Mouse (Mus musculus) central nervous system, embryonic 11.5 days (tissue): ENCODE measurements around the gene Usp37. TPM values are rescaled to one million over a fixed set of nuclear protein-coding genes. Genes with fewer than 3 reads are reported as not detected.

Experiments
- polyA plus RNA-seq: library from polyadenylated mRNA; depleted of rRNA; stranded (reverse); fragments of >200 nt; gene quantifications from 2 replicates; pipeline ENCODE4 v1.2.3, GENCODE M21; 2012; rRNA removed

Gene Usp37
- 15.2 and 20.2 TPM in 2 replicates for polyA plus RNA-seq

DNA sequence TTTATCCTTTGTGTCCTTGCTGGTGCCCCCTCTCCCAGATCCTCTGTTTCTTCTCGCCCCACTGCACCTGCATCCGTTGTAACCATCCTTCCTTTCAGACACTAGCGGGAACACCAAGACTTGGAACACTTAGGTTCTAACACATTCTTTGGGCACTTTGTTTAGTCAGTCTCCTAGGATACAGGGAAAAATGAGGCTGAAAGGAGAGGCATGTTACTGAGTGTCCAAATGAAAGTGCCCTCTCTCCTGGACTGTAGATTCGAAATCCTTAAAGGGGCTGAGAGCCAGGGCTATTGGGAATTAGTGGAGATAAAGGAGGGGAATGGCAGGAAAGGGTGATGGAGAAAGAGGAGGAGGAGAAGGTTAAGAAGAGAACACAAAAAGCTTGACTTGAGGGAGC lies at the start of gene Usp37:
Gene Usp37 (minus strand): TSS at position 101 of the 400 bp plus-strand sequence.

DNA sequence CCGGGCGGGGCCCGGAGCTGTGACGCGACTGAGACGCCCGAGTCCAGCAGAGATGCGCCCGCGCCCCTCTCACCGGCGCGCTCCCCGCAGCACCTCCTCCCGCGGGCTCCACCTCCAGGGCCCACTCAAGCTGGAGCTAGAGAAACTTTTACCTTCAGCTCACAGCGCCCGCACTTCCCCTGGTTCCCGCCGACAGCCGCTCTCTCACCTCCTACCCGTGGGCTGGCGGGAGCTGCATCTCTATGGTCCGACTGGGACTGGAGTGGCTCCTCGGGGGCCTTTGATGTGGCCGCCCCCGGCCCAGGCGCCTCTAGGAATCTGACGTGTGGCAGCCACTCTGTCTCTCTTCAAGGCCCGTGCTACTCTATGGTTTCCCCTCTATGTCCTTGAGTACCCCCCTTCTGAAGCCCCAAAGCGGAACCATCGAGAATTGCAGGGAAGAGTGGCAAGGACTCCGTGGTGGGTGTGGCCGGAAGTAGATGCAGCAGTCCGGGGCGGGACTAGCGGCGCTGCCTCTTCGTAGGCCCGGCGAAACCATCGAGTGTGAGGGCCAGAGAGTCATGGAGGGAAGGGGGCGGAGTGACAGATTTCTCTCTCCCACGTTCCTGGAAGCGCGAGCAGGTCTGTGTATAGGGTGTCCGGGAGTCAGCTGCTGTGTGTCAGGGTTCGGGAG lies 43.8 kb upstream of the Usp37 start, which contains the start of the genes Zfp142 and Bcs1l:
Gene Zfp142 (minus strand): TSS at position 474 of the 673 bp plus-strand sequence.
Gene Bcs1l (plus strand): TSS at position 517 of the 673 bp plus-strand sequence.

DNA sequence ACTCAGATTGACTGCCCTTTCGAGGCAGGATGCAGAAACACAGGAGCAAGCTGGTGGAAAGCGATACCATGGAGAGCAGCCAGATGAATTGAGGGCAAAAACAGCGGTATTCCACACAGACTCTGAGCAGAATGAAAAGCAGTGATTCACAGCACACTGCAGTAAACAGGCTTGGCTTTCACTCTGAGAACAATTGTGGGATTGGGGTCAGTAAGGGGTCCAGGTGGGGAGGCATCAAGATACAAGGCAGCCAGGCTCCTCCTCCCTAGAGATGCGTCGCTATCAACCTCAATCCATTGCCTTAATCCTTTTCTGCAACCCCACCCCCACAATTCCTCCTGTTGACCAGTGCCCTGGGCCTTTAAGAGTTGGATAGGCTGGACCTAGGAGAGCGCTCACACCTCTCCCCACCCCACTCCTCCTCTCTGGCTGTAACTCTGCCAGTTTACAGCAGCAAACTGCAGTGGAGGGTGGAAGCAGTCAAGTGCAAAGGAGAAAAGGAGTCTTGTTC lies 1.6 kb downstream of the Usp37 start, which contains the start of gene Plcd4:
Gene Plcd4 (plus strand): TSS at position 438 of the 511 bp plus-strand sequence.

DNA sequence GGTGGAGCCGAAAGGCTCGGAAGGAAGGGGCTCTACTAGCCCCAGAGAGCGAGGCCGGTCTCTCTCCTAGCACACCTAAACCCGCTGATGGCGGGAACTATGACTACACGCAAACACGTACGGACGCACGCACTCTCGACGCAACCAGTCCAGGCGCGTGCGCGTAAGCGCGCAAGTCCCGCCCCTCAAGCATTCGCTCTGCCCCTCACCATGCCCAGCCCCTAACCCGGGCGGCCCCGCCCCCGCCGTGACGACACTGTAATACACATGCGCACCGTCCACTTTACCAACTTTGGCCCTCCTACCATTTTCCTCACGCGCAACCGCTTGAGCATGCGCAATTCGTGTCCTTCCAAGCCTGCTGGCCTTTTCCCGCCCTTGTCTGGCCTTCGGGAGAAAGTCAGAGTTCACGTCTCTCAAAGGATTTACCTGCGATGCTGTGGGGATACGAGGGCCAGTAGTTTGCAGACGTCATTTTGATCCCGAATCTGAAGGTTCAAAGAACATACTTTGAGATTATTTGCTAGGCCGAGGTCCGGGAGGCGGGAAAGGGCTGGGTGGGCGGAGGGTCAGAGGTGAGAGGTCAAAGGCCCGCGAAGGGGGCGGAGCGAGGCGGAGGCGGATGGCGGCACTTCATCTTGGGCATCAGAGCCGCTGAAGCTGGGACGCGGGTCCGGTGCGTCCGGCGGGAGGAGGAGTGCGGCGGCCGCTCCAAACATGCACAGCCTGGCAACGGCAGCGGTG lies 38.2 kb downstream of the Usp37 start, which contains the start of gene Cnot9:
Gene Cnot9 (plus strand): TSS at position 338 of the 744 bp plus-strand sequence.

DNA sequence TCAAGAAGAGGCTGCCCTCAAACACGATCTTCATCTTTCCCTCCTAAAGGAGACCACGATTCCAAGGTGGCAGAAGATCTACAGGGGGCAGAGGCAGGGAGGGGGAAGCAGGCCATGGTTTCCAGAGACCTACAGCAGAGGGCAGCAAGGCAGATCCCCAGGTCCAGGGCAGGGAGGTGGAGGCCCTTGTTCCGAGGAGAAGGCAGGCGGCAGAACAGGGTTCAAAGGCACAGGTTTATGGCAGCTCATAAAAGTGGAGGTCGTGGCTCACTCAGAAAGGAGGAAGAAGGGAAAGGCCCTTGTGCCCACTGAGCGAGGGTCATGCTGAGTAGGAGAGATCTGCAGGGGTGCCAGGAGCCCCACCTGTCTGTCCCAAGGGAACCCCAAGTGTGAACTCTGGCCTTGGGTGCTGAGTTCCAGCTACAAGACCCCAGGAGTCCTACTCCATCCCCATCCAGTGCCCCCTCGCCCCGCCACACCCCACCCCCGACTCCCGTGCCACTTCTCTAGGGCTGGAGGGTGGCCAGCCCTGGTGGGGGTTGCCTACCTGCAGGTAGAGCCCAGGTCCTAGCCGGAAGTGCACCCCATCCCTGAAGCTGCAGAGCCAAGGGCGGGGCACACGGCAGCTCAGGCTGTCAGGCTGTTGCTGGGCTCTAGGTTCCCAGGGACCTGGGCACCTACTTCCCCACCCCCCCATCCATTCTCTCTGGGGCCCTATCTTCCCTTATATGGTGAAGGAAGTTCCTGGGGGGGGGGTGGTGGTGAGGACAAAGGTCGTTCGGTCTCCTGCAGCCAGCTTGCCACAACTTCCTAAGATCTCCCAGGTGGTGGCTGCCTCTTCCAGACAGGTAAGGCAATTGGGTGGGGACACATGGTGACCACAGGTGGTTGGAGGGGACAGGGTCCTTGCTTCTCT lies 135.2 kb downstream of the Usp37 start, which contains the start of gene Vil1:
Gene Vil1 (plus strand): TSS at position 788 of the 916 bp plus-strand sequence.

DNA sequence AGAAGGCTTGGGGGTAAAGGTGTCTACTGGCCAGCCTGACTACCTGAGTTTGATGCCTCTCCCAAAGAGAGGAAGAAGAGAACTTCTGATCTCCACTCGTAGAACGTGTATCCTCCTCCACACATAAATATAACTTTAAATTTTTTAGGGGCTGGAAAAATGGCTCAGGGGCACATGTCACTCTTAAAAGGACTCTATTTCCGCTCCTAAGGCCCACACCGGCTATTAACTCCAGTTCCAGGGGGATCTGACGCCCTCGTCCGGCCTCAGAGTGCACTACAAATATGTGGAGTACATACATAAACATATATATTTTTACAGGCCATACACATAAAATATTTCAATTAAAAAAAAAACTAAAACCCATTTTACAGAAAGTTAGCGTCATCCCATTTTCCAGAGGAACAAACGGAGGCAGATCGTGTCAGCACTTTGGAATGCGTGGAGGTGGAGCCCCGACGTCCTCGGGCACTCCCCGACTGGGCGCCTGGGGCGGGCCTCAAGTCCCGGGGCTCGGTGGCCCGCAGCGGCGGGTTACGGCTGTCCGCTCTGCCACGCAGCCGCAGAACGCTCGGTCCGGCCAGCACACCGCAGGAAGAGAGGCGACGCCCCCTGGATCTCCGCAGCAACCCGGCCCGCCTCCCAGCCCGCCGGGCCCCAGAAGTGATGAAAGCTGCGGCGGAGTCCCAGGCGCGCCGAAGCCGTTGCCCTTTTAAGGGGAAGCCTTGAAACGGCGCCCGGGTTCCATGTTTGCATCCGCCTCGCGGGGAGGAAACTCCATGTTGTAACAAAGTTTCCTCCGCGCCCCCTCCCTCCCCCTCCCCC lies 152.9 kb downstream of the Usp37 start, which contains the start of gene Ctdsp1:
Gene Ctdsp1 (plus strand): TSS at position 586 of the 825 bp plus-strand sequence.

Other genes with a start within 250 kb of the Usp37 start
- 2.8 and 7.5 TPM in 2 replicates for gene Tmbim1, start 238.7 kb downstream of the Usp37 start, polyA plus RNA-seq
- 0.85 and 1.5 TPM in 2 replicates for gene Catip, start 182.2 kb downstream of the Usp37 start, polyA plus RNA-seq
- gene Slc11a1, start 169.1 kb downstream of the Usp37 start, polyA plus RNA-seq, result 2.4 and 3.0 TPM in 2 replicates
- gene Ctdsp1, start 152.8 kb downstream of the Usp37 start, polyA plus RNA-seq, result 45.6 and 69.4 TPM in 2 replicates
- gene Vil1, start 134.9 kb downstream of the Usp37 start, polyA plus RNA-seq, result 0.14 and 0.15 TPM in 2 replicates
- 54.9 and 74.0 TPM in 2 replicates for gene Cnot9, start 38.2 kb downstream of the Usp37 start, polyA plus RNA-seq
- gene Plcd4, start 1.4 kb downstream of the Usp37 start, polyA plus RNA-seq, result 0.37 and 0.67 TPM in 2 replicates
- 12.1 and 21.0 TPM in 2 replicates for gene Zfp142, start 44.0 kb upstream of the Usp37 start, polyA plus RNA-seq
- 16.8 and 17.9 TPM in 2 replicates for gene Bcs1l, start 44.0 kb upstream of the Usp37 start, polyA plus RNA-seq
- 82.2 and 101 TPM in 2 replicates for gene Rnf25, start 57.1 kb upstream of the Usp37 start, polyA plus RNA-seq
- 14.3 and 14.7 TPM in 2 replicates for gene Stk36, start 57.2 kb upstream of the Usp37 start, polyA plus RNA-seq
- gene Ttll4, start 117.5 kb upstream of the Usp37 start, polyA plus RNA-seq, result 47.9 and 54.3 TPM in 2 replicates
- 9.7 and 9.9 TPM in 2 replicates for gene Cyp27a1, start 169.3 kb upstream of the Usp37 start, polyA plus RNA-seq
- 0.29 and 0.35 TPM in 2 replicates for gene Prkag3, start 204.9 kb upstream of the Usp37 start, polyA plus RNA-seq
- 4.7 and 7.1 TPM in 2 replicates for gene Wnt6, start 227.6 kb upstream of the Usp37 start, polyA plus RNA-seq
- 0.70 and 0.94 TPM in 2 replicates for gene Wnt10a, start 247.2 kb upstream of the Usp37 start, polyA plus RNA-seq